Mouse (Mus musculus): ENCODE results near the gene Rapgef6. TPM values are rescaled to one million over a fixed set of nuclear protein-coding genes. Genes with fewer than 3 reads are reported as not detected.

Gene Rapgef6
- polyA plus RNA-seq, 1 experiment: 3.2 TPM

GRCm38 (mm10) chr11:54691179-54691578 is 168.5 kb downstream of the Rapgef6 start:
- no peaks in the 10 kb centered on the region for H3K79me2 ChIP-seq (ENCODE audit: control insufficient read depth, insufficient read depth)
- peaks cover 60% of the 10 kb centered on the region for H3K36me3 ChIP-seq (ENCODE audit: control insufficient read depth, insufficient read depth)
- TF ChIP-seq FOSL1 (IDR thresholded peaks at IDR 0.05; ENCODE audit: insufficient read depth, low read length, poor library complexity, severe bottlenecking): no peak
- TF ChIP-seq CTCF (IDR thresholded peaks at IDR 0.05; ENCODE audit: control insufficient read depth, insufficient read depth, insufficient read length): no peak
- TF ChIP-seq CEBPB (IDR thresholded peaks at IDR 0.05; ENCODE audit: low read depth): no peak
- H3K4me3 ChIP-seq (ENCODE audit: insufficient read depth, poor library complexity, severe bottlenecking): no peak overlapping the region
- H3K79me3 ChIP-seq (ENCODE audit: low read depth): no peaks in the 10 kb centered on the region
- no peaks in the 10 kb centered on the region for H3K27me3 ChIP-seq (ENCODE audit: control insufficient read depth, insufficient read depth, insufficient read length)
- no peak overlapping the region for H3ac ChIP-seq (ENCODE audit: control insufficient read depth, insufficient read length, low read depth)

- H3K4me3 ChIP-seq (ENCODE audit: insufficient read depth, poor library complexity, severe bottlenecking): no peak overlapping the region
- H3K79me3 ChIP-seq (ENCODE audit: low read depth): no peaks in the 10 kb centered on the region
- H3K36me3 ChIP-seq (ENCODE audit: control insufficient read depth, insufficient read depth): peaks cover 63% of the 10 kb centered on the region
- no peak overlapping the region for H3ac ChIP-seq (ENCODE audit: control insufficient read depth, insufficient read length, low read depth)
- no peak for TF ChIP-seq MYOG (IDR thresholded peaks at IDR 0.05; ENCODE audit: control insufficient read depth, extremely low read depth, insufficient read length)
- TF ChIP-seq MAX (IDR thresholded peaks at IDR 0.05): peak; percentile 78
- no peak for TF ChIP-seq USF1 (IDR thresholded peaks at IDR 0.05; ENCODE audit: low read depth)
- TF ChIP-seq FOSL1 (IDR thresholded peaks at IDR 0.05; ENCODE audit: insufficient read depth, low read length, poor library complexity, severe bottlenecking): no peak
- TF ChIP-seq CEBPB (IDR thresholded peaks at IDR 0.05; ENCODE audit: low read depth): no peak
- no peak for TF ChIP-seq CTCF (IDR thresholded peaks at IDR 0.05; ENCODE audit: control insufficient read depth, insufficient read depth, insufficient read length)
- H3K27me3 ChIP-seq (ENCODE audit: control insufficient read depth, insufficient read depth, insufficient read length): no peaks in the 10 kb centered on the region
- no peaks in the 10 kb centered on the region for H3K79me2 ChIP-seq (ENCODE audit: control insufficient read depth, insufficient read depth)
These were observed 171.0 kb downstream of the Rapgef6 start for GRCm38 (mm10) chr11:54693696-54694095.

- Histone ChIP-seq H3ac (ENCODE audit: control insufficient read depth, insufficient read length, low read depth) (no peak overlapping the region), H3K27me3 (ENCODE audit: control insufficient read depth, insufficient read depth, insufficient read length) (no peaks in the 10 kb centered on the region), H3K79me2 (ENCODE audit: control insufficient read depth, insufficient read depth) (no peaks in the 10 kb centered on the region), H3K4me3 (ENCODE audit: insufficient read depth, poor library complexity, severe bottlenecking) (no peak overlapping the region), H3K79me3 (ENCODE audit: low read depth) (no peaks in the 10 kb centered on the region), H3K36me3 (ENCODE audit: control insufficient read depth, insufficient read depth) (peaks cover 63% of the 10 kb centered on the region)
- TF ChIP-seq MYOG (IDR thresholded peaks at IDR 0.05; ENCODE audit: control insufficient read depth, extremely low read depth, insufficient read length): no peak
- TF ChIP-seq USF1 (IDR thresholded peaks at IDR 0.05; ENCODE audit: low read depth): no peak
- no peak for TF ChIP-seq MAX (IDR thresholded peaks at IDR 0.05)
- no peak for TF ChIP-seq CEBPB (IDR thresholded peaks at IDR 0.05; ENCODE audit: low read depth)
- no peak for TF ChIP-seq FOSL1 (IDR thresholded peaks at IDR 0.05; ENCODE audit: insufficient read depth, low read length, poor library complexity, severe bottlenecking)
- no peak for TF ChIP-seq CTCF (IDR thresholded peaks at IDR 0.05; ENCODE audit: control insufficient read depth, insufficient read depth, insufficient read length)
- TF ChIP-seq MYOD1 (IDR thresholded peaks at IDR 0.05; ENCODE audit: control insufficient read depth, insufficient read length, low read depth): no peak
These were observed 171.6 kb downstream of the Rapgef6 start for GRCm38 (mm10) chr11:54694291-54694690.

- no peaks in the 10 kb centered on the region for H3K27me3 ChIP-seq (ENCODE audit: control insufficient read depth, insufficient read depth, insufficient read length)
- peaks cover 57% of the 10 kb centered on the region for H3K36me3 ChIP-seq (ENCODE audit: control insufficient read depth, insufficient read depth)
These were observed 173.3 kb downstream of the Rapgef6 start for GRCm38 (mm10) chr11:54695951-54696350.

GRCm38 (mm10) chr11:54697611-54698010 is 175.0 kb downstream of the Rapgef6 start:
- no peak overlapping the region for H3ac ChIP-seq (ENCODE audit: control insufficient read depth, insufficient read length, low read depth)
- no peaks in the 10 kb centered on the region for H3K79me3 ChIP-seq (ENCODE audit: low read depth)
- peaks cover 40% of the 10 kb centered on the region for H3K36me3 ChIP-seq (ENCODE audit: control insufficient read depth, insufficient read depth)
- TF ChIP-seq CEBPB (IDR thresholded peaks at IDR 0.05; ENCODE audit: low read depth) (no peak), MAX (IDR thresholded peaks at IDR 0.05) (no peak), MYOD1 (IDR thresholded peaks at IDR 0.05; ENCODE audit: control insufficient read depth, insufficient read length, low read depth) (no peak)
- no peaks in the 10 kb centered on the region for H3K27me3 ChIP-seq (ENCODE audit: control insufficient read depth, insufficient read depth, insufficient read length)
- no peak overlapping the region for H3K4me3 ChIP-seq (ENCODE audit: insufficient read depth, poor library complexity, severe bottlenecking)
- no peaks in the 10 kb centered on the region for H3K79me2 ChIP-seq (ENCODE audit: control insufficient read depth, insufficient read depth)

More at GRCm38 (mm10) chr11:54695951-54696350, 173.3 kb downstream of the Rapgef6 start:
- H3K79me2 ChIP-seq (ENCODE audit: control insufficient read depth, insufficient read depth): no peaks in the 10 kb centered on the region
- no peaks in the 10 kb centered on the region for H3K79me3 ChIP-seq (ENCODE audit: low read depth)
- no peak overlapping the region for H3K4me3 ChIP-seq (ENCODE audit: insufficient read depth, poor library complexity, severe bottlenecking)
- TF ChIP-seq USF1 (IDR thresholded peaks at IDR 0.05; ENCODE audit: low read depth): no peak
- TF ChIP-seq CTCF (IDR thresholded peaks at IDR 0.05; ENCODE audit: control insufficient read depth, insufficient read depth, insufficient read length): no peak
- no peak for TF ChIP-seq FOSL1 (IDR thresholded peaks at IDR 0.05; ENCODE audit: insufficient read depth, low read length, poor library complexity, severe bottlenecking)
- TF ChIP-seq MAX (IDR thresholded peaks at IDR 0.05): no peak
- no peak for TF ChIP-seq MYOD1 (IDR thresholded peaks at IDR 0.05; ENCODE audit: control insufficient read depth, insufficient read length, low read depth)
- no peak for TF ChIP-seq MYOG (IDR thresholded peaks at IDR 0.05; ENCODE audit: control insufficient read depth, extremely low read depth, insufficient read length)
- no peak for TF ChIP-seq CEBPB (IDR thresholded peaks at IDR 0.05; ENCODE audit: low read depth)
- no peak overlapping the region for H3ac ChIP-seq (ENCODE audit: control insufficient read depth, insufficient read length, low read depth)

GRCm38 (mm10) chr11:54698636-54699035 is 176.0 kb downstream of the Rapgef6 start:
- H3K4me3 ChIP-seq (ENCODE audit: insufficient read depth, poor library complexity, severe bottlenecking): no peak overlapping the region
- H3ac ChIP-seq (ENCODE audit: control insufficient read depth, insufficient read length, low read depth): no peak overlapping the region
- H3K79me3 ChIP-seq (ENCODE audit: low read depth): no peaks in the 10 kb centered on the region
- TF ChIP-seq USF1 (IDR thresholded peaks at IDR 0.05; ENCODE audit: low read depth): no peak
- no peak for TF ChIP-seq FOSL1 (IDR thresholded peaks at IDR 0.05; ENCODE audit: insufficient read depth, low read length, poor library complexity, severe bottlenecking)
- TF ChIP-seq MYOD1 (IDR thresholded peaks at IDR 0.05; ENCODE audit: control insufficient read depth, insufficient read length, low read depth): no peak
- no peak for TF ChIP-seq MYOG (IDR thresholded peaks at IDR 0.05; ENCODE audit: control insufficient read depth, extremely low read depth, insufficient read length)
- TF ChIP-seq CEBPB (IDR thresholded peaks at IDR 0.05; ENCODE audit: low read depth): no peak
- no peak for TF ChIP-seq MAX (IDR thresholded peaks at IDR 0.05)
- no peak for TF ChIP-seq CTCF (IDR thresholded peaks at IDR 0.05; ENCODE audit: control insufficient read depth, insufficient read depth, insufficient read length)
- no peaks in the 10 kb centered on the region for H3K27me3 ChIP-seq (ENCODE audit: control insufficient read depth, insufficient read depth, insufficient read length)
- H3K36me3 ChIP-seq (ENCODE audit: control insufficient read depth, insufficient read depth): peaks cover 35% of the 10 kb centered on the region
- H3K79me2 ChIP-seq (ENCODE audit: control insufficient read depth, insufficient read depth): no peaks in the 10 kb centered on the region

Data from C2C12 (cell line).